Mouse (Mus musculus) liver, embryonic 14 days (tissue): ENCODE measurements around the gene Tmem39b. TPM values are rescaled to one million over a fixed set of nuclear protein-coding genes. Genes with fewer than 3 reads are reported as not detected.

Source experiments
- polyA plus RNA-seq: library from polyadenylated mRNA; depleted of rRNA; stranded (reverse); fragments of >200 nt; gene quantifications from 2 replicates; pipeline ENCODE4 v1.2.3, GENCODE M21; 2012; rRNA removed

Tmem39b gene
- polyA plus RNA-seq: 7.4 and 8.6 TPM in 2 replicates

DNA sequence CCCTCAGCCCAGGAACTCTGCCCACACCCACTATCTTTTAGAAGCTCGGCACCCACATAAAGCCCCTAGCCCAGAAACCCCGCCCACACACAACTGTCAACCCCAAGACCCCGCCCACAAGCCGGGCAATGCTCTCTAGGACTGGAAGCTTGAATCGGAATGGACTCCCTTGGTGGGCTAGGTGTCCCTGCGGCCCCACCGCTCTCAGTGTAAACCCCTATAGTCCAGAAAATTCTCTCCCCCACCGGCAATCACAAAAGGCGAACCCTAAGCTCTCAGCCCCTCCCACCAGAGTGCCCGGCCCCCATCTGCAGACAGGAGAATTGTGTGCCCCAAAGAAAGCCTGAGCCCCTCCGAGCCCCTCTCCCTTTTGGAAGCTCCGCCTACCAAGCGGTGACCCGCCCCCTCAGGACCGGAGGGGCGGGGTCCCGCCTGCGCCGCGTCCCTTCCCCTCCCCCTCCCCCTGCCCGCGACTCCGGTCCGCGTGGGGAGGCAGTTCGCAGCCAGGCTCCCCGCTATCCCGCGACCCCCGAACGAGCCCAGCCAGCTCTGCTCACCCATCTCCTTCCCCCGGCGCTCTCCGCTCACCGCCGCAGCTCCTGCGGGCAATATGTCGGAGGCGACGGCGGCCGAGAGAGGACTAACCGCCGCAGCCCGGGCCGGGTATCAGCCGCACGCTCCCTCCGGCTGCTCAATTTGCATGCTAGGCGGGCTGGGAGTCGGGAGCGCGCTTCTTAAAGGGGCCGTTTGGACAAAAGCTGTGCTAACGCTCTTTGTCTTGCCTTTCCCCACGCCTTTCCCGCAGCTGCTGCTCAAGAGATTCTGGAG lies at the start of gene Tmem39b:
Gene Tmem39b, minus strand, starts transcription at position 681 of the 828 bp plus-strand sequence.

DNA sequence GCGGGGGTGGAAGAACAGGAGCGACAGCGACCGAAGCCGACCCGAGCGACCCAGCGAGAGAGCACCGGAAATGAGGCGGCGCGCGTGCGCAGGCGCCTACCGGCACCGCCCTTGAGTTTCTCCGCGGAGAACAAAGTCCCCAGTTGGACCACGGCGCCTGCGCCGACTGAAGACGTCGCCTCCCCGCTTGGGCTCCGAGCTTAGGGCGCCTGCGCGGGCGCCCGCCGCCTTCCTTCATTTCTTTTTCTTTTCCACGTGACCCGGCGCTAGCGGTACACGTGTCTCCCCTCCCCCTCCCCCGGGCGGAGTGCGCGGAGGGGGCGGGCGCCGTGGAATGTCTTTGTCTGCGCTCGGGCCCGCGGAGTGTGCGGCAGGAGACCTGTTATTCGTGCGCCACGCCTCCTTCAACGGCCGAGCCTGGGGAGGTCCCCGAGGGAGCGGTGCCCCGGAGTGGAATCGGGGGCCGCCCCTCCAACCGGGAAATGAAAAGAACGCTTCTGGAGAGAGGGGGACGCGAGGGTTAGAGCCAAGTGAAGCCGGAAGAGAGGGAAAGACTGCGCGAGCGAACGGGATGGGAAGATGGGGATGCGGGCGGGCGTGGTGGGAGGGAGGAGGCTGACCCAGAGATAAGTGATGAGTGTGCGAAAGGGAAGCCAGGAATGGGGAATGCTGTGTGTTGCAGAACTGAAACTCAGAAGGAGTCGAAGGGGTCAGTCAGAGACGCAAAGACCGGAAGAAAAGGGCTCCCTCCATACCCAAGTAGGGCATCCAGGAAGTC lies 45.8 kb upstream of the Tmem39b start, which contains the start of gene Khdrbs1:
Gene Khdrbs1, minus strand, starts transcription at position 72 of the 778 bp plus-strand sequence.

DNA sequence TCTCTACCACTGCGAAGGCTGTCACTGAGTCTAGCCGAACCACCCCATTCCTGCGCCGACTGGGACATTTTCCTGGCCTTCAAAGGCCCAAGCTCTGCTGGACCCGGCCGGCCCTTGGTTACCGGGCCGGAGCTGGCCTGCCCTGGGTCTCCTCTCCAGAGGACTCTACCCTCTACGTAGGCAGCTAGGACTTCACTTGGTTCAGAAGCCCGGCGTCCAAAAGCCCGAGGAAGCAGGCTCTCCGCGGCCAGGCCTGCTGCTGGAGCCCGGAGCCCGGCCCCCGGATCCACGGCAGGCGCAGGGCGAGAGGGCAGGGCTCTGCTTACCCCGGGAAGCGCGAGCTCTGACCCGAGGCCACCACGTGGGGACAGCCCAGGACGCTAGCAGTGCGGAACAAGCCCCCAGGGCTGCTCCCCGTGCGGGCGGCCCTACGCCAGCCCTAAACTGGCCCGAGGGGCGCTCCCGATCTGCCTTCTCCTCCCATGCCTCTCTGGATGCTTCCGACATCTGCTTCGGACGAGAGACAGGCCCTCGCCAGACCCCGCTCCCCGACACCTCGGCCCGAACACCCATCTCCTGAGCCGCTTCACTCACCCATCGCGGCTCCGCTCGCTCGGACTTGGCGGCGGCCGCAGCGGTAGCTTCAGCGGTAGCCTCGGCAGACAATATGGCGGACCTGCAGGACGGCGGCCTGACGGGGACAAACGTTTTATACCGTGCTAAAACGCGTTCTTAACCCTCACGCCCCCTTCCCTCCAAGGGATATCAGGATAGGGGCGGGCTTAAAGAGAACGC lies 24.4 kb downstream of the Tmem39b start, which contains the start of gene Kpna6:
Gene Kpna6, minus strand, starts transcription at position 685 of the 795 bp plus-strand sequence.

DNA sequence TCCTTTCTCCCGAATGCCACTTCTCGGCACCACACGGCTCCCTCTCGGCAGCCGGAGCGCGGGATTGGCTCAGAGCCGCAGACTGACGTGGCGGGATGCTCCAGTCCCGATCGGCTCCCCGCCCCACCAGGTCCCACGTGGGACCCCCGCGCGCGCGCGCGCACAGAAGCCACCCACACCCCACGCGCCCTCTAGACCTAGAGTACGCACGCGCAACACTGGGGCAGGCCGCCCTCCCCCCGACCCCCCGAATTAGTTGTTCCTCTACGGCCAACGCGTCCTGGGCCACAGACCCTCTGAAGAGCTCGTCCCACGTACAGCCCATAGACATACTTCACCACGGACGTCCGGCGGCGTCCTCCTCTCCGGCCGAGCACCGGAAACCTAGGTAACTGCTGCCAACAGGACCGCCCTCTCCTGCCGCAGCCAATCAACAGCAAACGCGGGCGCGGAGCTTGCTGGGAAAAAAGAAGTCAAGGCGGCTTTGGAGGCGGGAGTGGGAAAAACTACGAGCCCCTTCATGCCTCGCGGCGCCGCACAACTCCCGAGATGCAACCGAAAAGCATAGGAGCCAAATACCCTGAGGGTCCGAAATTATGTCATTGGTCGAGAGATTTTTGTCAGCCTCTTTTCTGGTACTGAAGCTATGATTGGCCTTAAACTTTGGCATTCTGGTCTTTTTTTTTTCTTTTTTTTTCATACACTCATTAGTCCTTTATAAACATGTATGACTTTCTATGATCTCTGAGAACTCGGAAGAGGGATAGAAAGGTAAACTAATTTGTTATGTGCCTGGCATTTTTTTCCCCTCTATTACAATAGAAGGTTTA lies 55.8 kb downstream of the Tmem39b start, which contains the start of gene Txlna:
Gene Txlna, minus strand, starts transcription at position 428 of the 830 bp plus-strand sequence.

Other genes with a start within 250 kb of the Tmem39b start
- gene Bsdc1, start 235.3 kb downstream of the Tmem39b start, polyA plus RNA-seq: 26.5 and 36.7 TPM in 2 replicates
- gene Tssk3, start 205.8 kb downstream of the Tmem39b start, polyA plus RNA-seq: not detected in 2 replicates
- gene Fam229a, start 205.6 kb downstream of the Tmem39b start, polyA plus RNA-seq: 0.12 and 0.44 TPM in 2 replicates
- gene Marcksl1, start 183.3 kb downstream of the Tmem39b start, polyA plus RNA-seq: 33.7 and 37.5 TPM in 2 replicates
- gene Hdac1, start 154.1 kb downstream of the Tmem39b start, polyA plus RNA-seq: 75.0 and 86.9 TPM in 2 replicates
- gene Lck, start 123.2 kb downstream of the Tmem39b start, polyA plus RNA-seq: 3.2 and 3.7 TPM in 2 replicates
- 6.9 and 7.3 TPM in 2 replicates for gene Fam167b, start 118.3 kb downstream of the Tmem39b start, polyA plus RNA-seq
- 202 and 237 TPM in 2 replicates for gene Eif3i, start 96.2 kb downstream of the Tmem39b start, polyA plus RNA-seq
- 78.8 and 89.5 TPM in 2 replicates for gene Tmem234, start 96.2 kb downstream of the Tmem39b start, polyA plus RNA-seq
- 0.07 and 0.20 TPM in 2 replicates for gene Dcdc2b, start 82.6 kb downstream of the Tmem39b start, polyA plus RNA-seq
- gene Iqcc, start 77.7 kb downstream of the Tmem39b start, polyA plus RNA-seq: 8.3 and 8.4 TPM in 2 replicates
- 12.6 and 13.1 TPM in 2 replicates for gene Ccdc28b, start 72.9 kb downstream of the Tmem39b start, polyA plus RNA-seq
- 15.6 and 18.5 TPM in 2 replicates for gene Txlna, start 55.8 kb downstream of the Tmem39b start, polyA plus RNA-seq
- 9.8 and 11.6 TPM in 2 replicates for gene Kpna6, start 24.1 kb downstream of the Tmem39b start, polyA plus RNA-seq
- gene Khdrbs1, start 45.5 kb upstream of the Tmem39b start, polyA plus RNA-seq: 13.9 and 19.8 TPM in 2 replicates
- 41.3 and 49.6 TPM in 2 replicates for gene Ptp4a2, start 114.4 kb upstream of the Tmem39b start, polyA plus RNA-seq
- 0.01 TPM in 1 of 2 replicates, not detected in the other for gene Spocd1, start 232.4 kb upstream of the Tmem39b start, polyA plus RNA-seq